Mouse (Mus musculus): ENCODE data around the gene Stil.

Gene Stil

GRCm38 (mm10) chr4:115048190-115048589, 48.2 kb downstream of the Stil start:
- in situ Hi-C loops (cut with MseI, MboI) = no loop called here

GRCm38 (mm10) chr4:115051245-115051644, 51.3 kb downstream of the Stil start:
- in situ Hi-C loops (cut with MseI, MboI) = no loop called here

- in situ Hi-C loops (cut with MseI, MboI) = no loop called here
Measured at GRCm38 (mm10) chr4:115052343-115053005, 52.5 kb downstream of the Stil start.

- in situ Hi-C loops (cut with MseI, MboI) = no loop called here
Measured at GRCm38 (mm10) chr4:115055044-115055443, 55.1 kb downstream of the Stil start.

GRCm38 (mm10) chr4:115055691-115056090, 55.7 kb downstream of the Stil start:
- in situ Hi-C loops (cut with MseI, MboI) = no loop called here

- in situ Hi-C loops (cut with MseI, MboI) = no loop called here
Measured at GRCm38 (mm10) chr4:115056371-115056920, 56.5 kb downstream of the Stil start, which contains the start of gene Tal1. Tal1 (plus strand) TSS chr4:115056426.

GRCm38 (mm10) chr4:115056921-115057673, 57.1 kb downstream of the Stil start:
- in situ Hi-C loops (cut with MseI, MboI) = no loop called here

- in situ Hi-C loops (cut with MseI, MboI) = no loop called here
Measured at GRCm38 (mm10) chr4:115057674-115058316, 57.8 kb downstream of the Stil start.

GRCm38 (mm10) chr4:115058317-115058761, 58.4 kb downstream of the Stil start:
- in situ Hi-C loops (cut with MseI, MboI) = no loop called here

GRCm38 (mm10) chr4:115058871-115059590, 59.1 kb downstream of the Stil start:
- in situ Hi-C loops (cut with MseI, MboI) = no loop called here

GRCm38 (mm10) chr4:115059871-115060270, 59.9 kb downstream of the Stil start:
- in situ Hi-C loops (cut with MseI, MboI) = no loop called here

- in situ Hi-C loops (cut with MseI, MboI) = no loop called here
Measured at GRCm38 (mm10) chr4:115060753-115061152, 60.8 kb downstream of the Stil start.

- in situ Hi-C loops (cut with MseI, MboI) = no loop called here
Measured at GRCm38 (mm10) chr4:115062540-115062874, 62.5 kb downstream of the Stil start.

GRCm38 (mm10) chr4:115062875-115063517, 63.0 kb downstream of the Stil start:
- in situ Hi-C loops (cut with MseI, MboI) = no loop called here

GRCm38 (mm10) chr4:115063518-115064239, 63.7 kb downstream of the Stil start:
- in situ Hi-C loops (cut with MseI, MboI) = no loop called here

- in situ Hi-C loops (cut with MseI, MboI) = no loop called here
Measured at GRCm38 (mm10) chr4:115071668-115072067, 71.7 kb downstream of the Stil start.

- in situ Hi-C loops (cut with MseI, MboI) = no loop called here
Measured at GRCm38 (mm10) chr4:115074789-115075188, 74.8 kb downstream of the Stil start.

GRCm38 (mm10) chr4:115075204-115075915, 75.4 kb downstream of the Stil start:
- in situ Hi-C loops (cut with MseI, MboI) = no loop called here

GRCm38 (mm10) chr4:115078892-115079820, 79.2 kb downstream of the Stil start:
- in situ Hi-C loops (cut with MseI, MboI) = no loop called here
